Mouse (Mus musculus) testis, adult 2 months (tissue): ENCODE measurements around the gene Cdca7.

Experiments used
- CTCF ChIP-seq: fragments of 200-500 bp; IDR thresholded peaks from 2 replicates; pipeline ENCODE4 v1.5.1; 2012; ENCODE audit warnings: low read depth, mild to moderate bottlenecking, inconsistent platforms, low read length, moderate library complexity; ENCODE audit not compliant: control insufficient read depth, insufficient read depth, insufficient replicate concordance
- POLR2A ChIP-seq: fragments of 200-500 bp; IDR thresholded peaks from 2 replicates; pipeline ENCODE4 v1.6.1; 2012; ENCODE audit warnings: low read depth, mild to moderate bottlenecking, inconsistent platforms, low read length, moderate library complexity; ENCODE audit not compliant: control insufficient read depth

- TF ChIP-seq CTCF: no peak
- no peak for TF ChIP-seq POLR2A
These were observed 33.1 kb upstream of the Cdca7 start for GRCm38 (mm10) chr2:72442825-72443224.
